Mouse (Mus musculus): ENCODE measurements around the gene Ndufs8.
A peak's percentile ranks its signal among the peaks of the same experiment; 100 is the strongest.

The Ndufs8 gene

GRCm38 (mm10) chr19:3931716-3932115, 19.1 kb upstream of the Ndufs8 start:
- DNase-seq (ENCODE audit: low read depth, low spot score), result no peak

GRCm38 (mm10) chr19:3930262-3931057, 17.9 kb upstream of the Ndufs8 start:
- DNase-seq (ENCODE audit: low read depth, low spot score), result peak; percentile 25

GRCm38 (mm10) chr19:3929211-3929941, 16.8 kb upstream of the Ndufs8 start, which contains the start of gene Aldh3b1:
Aldh3b1 (minus strand) TSS chr19:3929808.
- peak; percentile 27 for DNase-seq (ENCODE audit: low read depth, low spot score)

GRCm38 (mm10) chr19:3928779-3929178, 16.2 kb upstream of the Ndufs8 start:
- DNase-seq (ENCODE audit: low read depth, low spot score), result no peak

- DNase-seq (ENCODE audit: low read depth, low spot score), result no peak
Measured at GRCm38 (mm10) chr19:3927989-3928388, 15.4 kb upstream of the Ndufs8 start.

DNA sequence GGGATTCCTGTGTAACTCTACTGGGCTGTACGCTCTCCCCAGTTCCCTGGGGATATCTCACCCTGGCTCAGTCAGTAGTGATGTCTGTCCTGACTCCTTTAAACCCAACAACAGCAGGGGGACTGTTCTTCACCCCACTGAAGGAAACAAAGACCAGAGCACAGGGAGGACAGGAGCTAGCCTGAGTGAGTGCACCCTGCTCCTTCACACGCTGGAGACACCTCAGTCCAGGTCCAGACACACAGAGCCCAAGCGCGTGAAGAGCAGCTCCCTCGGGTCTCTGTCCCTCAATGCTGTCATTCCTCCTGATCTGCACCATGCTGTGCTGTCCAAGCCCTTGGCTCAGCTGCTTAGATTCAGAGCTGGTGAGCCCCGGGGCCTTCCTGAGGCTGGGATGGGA, 14.1 kb upstream of the Ndufs8 start:
- no peak for DNase-seq (ENCODE audit: low read depth, low spot score)

- DNase-seq (ENCODE audit: low read depth, low spot score), result no peak
Measured at GRCm38 (mm10) chr19:3926279-3926678, 13.7 kb upstream of the Ndufs8 start.

DNA sequence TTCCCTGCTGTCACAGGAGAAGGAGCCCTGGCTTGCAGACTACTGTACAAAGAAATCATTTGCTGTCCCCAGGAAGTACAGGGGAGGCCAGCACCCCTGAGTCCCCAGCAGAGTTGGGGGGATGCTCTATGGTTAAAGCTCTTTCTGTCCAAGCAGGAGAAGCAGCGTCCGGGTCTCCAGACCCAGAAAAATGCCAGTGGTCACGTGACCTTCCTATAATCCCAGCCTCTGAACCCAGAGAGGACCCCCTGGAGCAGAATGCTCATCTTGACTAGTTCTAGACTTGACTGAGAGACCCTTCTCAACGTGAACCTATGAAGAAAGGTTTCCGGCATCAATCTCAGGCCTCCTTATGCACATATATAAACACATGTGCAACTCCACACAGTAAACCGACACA, 13.3 kb upstream of the Ndufs8 start:
- no peak for DNase-seq (ENCODE audit: low read depth, low spot score)

GRCm38 (mm10) chr19:3924868-3925267, 12.3 kb upstream of the Ndufs8 start:
- no peak for DNase-seq (ENCODE audit: low read depth, low spot score)

- no peak for DNase-seq (ENCODE audit: low read depth, low spot score)
Measured at GRCm38 (mm10) chr19:3924190-3924589, 11.6 kb upstream of the Ndufs8 start.

- no peak for DNase-seq (ENCODE audit: low read depth, low spot score)
Measured at GRCm38 (mm10) chr19:3923586-3923985, 11.0 kb upstream of the Ndufs8 start.

- peak; percentile 38 for DNase-seq (ENCODE audit: low read depth, low spot score)
Measured at GRCm38 (mm10) chr19:3922661-3923371, 10.2 kb upstream of the Ndufs8 start.

- DNase-seq (ENCODE audit: low read depth, low spot score), result no peak
Measured at GRCm38 (mm10) chr19:3919928-3920327, 7.4 kb upstream of the Ndufs8 start.

DNA sequence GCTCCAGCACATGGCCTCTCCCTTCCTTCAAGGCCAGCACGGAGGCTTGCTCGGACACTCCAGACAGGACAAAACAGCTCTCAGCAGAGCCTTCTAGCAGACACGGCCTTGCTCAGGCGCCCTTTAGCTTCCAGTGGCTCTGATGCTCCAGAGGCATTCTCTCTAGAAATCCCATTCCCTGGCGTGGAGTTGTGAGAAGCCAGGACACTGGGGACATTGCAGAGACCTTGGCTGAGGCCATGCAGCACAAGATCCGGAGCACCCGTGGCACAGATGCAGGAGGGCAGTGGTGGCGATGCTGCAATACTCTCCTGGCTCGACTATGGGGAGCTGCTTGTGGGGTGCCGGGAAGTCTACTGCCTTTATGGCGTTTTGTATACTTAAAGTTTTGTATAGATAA, 4.2 kb upstream of the Ndufs8 start:
- DNase-seq (ENCODE audit: low read depth, low spot score), result no peak

DNA sequence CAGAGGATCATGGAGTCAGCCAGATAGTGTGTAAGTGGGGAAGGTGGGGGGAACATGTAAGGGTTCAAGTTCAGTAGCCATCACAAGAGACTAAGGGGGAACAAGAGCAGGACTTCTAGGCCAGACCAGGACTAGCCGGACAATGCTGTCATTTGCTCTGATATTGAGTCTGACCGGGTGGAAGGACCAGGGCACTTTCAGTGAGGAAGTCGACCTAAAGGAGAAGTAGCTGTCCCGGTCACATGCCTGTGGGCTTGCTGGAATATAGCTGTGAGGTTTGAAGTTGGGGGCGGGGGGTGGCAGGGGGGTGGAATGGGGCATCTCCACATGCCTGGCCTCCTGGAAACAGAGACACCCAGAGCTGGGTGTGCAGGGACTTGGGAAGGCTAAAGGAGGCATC, 2.0 kb upstream of the Ndufs8 start:
- no peak for DNase-seq (ENCODE audit: low read depth, low spot score)

DNA sequence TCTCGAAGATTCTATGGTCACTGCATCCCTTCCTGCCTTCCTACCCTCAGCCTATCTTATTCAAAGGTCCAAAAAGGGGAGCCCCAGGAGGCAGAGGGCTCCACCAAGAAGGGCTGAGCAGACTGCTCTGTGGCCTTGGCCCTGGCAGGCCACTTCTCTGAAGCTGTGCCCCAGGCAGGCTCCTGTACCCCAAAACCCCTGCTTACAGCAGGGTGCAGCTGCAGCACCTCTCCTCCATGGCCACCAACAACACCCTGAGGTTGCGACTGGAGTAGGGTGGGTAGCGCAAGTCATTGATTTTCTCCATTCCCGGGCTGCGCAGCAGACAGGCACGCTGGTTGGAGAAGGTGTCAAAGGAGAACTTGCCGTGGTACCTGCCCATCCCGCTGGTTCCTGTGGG, 1.1 kb upstream of the Ndufs8 start:
- no peak for DNase-seq (ENCODE audit: low read depth, low spot score)

DNA sequence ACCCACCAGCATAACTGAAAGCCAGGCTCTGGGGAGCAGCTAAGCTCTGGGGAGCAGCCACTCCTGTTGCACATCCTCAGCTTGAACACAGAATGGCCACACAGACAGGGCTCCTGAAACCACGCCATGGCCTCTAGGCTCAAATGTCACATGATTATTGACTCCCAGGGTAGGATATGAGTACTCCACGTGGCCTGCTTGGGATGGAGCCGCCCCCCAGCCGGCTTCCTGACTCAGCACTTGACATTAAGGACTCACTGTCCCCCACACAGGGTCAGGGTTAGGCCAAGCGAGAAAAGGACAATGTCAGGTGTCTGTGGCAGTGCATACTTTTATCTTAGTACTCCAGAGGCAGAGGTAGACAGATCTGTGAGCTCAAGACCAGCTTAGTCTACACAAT, 2.4 kb downstream of the Ndufs8 start:
- no peak for DNase-seq (ENCODE audit: low read depth, low spot score)

DNA sequence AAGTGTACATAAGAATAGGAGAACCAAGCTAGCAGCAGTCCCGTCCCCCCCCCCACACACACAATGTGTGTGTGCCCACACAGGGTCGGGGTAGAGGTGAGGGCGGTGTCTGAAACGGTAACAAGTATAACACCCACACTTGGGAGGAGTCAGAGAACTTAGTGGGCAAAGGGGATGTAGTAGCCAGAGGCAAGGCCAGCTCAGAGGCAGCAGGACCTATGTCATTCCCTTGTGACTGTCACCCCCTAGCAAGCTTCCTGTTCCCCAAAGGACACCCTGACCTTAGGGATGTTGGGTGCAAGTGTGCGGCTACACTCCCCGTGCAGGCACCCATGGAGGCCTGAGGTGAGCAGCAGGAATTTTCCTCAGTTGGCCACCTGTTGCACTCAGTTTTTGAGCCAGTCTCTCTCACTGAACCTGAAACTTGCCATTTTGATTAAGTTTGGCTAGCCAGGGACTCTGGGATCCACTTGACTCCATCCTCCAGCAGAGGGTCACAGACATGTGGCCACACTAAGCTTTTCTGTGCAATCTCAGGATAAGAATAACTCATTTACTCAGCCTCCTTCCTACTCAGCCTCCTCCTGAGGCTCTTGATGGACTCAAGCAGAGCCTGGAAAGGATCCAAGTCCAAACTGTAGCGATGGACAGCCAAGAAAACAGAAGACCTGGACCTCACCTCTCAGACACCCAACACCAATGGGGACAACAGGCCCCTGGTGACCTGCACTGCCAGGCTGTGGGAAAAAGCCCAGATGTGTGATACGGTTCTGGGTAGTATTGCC, 4.5 kb downstream of the Ndufs8 start:
- no peak for DNase-seq (ENCODE audit: low read depth, low spot score)

DNA sequence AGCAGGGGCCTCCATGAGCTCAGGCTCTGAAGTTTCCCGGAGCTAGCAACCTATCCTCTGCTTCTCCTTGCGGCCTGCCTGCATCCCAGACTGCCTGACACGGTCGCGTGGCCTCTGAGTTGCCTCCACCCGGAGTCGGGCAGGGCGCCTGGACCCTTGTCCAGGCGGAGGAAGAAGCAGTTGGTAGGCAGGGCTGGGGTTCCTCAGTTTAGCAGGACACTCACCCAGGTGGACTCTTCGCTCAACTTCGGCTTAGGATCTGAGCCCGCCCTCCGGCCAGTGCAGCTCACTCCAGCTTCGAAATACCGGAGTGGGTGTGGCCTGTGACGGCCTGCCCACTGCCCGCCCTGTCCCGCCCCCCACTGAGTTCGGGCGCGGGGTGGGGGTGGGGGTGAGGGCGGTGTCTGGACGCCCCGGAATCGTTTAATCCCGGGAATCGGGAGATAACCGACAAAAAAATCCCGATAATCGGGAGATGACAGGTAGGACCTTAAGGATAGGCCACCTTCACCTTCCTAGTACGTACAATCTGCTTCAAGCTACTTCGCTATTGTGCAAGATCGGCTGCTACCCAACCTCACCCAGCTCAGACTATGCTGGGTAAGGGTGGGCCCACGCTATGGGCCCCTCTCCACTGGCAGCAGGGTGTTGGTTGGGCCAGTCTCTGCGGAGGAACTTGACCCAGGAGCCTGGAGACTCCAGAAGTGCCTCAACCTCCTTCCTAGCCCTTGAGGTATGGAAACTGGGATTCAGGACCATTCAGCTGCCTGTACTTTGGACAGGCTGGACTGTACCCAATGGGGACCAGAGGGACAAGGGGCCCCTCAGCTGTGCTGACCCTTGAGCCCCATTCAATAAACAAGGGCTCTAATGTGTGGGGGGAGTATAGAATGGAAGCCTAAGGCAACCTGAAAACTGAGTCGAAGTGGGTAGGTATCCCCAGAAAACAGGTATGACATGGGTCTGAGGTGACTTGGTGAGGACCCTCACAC, 5.5 kb downstream of the Ndufs8 start, which contains the start of gene Tcirg1:
Gene Tcirg1, minus strand, starts transcription at position 339 of the 992 bp plus-strand sequence.
- peak; percentile 62 for DNase-seq (ENCODE audit: low read depth, low spot score)

- no peak for DNase-seq (ENCODE audit: low read depth, low spot score)
Measured at GRCm38 (mm10) chr19:3906326-3906725, 6.2 kb downstream of the Ndufs8 start.
